Mouse (Mus musculus): ENCODE measurements around the gene Cdh23. TPM values are rescaled to one million over a fixed set of nuclear protein-coding genes. Genes with fewer than 3 reads are reported as not detected.

Gene Cdh23
- polyA plus RNA-seq, 1 experiment from 2014 or later, result 0.87 TPM

DNA sequence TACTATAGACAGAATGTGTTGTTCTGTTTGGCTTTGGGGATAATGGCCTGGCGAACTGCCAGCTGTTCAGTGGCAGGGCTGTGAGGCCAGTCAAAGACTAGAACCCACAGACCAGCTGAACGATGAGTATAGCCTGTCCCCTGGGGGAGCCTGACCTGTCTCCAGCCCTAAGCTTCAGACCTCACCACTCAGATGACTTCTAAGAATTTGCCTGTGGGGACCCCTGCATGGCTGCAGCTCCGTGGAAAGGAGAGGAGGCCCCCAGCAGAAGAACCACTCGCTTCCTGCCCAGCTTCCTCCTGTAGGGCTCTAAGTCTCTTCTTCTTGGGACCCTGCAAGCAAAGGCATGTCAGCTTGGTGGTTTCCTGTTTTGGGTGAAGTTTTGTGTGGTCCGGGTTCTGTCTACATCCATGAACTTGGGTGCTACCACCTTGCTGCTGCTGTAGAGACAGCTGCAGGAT, 325.7 kb downstream of the Cdh23 start:
- no peak overlapping the region for H3K27ac ChIP-seq (replicated peaks; ENCODE audit: low read depth, low read length)
- H3K4me1 ChIP-seq (ENCODE audit: control insufficient read depth, insufficient read depth, low read length), result peaks cover 5% of the 10 kb centered on the region
- H3K9ac ChIP-seq (replicated peaks; ENCODE audit: low read length), result no peak overlapping the region
- H3K27me3 ChIP-seq (ENCODE audit: control insufficient read depth, insufficient read depth, low read length), result no peaks in the 10 kb centered on the region
- ATAC-seq (replicated peaks; ENCODE audit: insufficient number of reproducible peaks, low FRiP score, low TSS enrichment, low read depth), result no peak
- H3K36me3 ChIP-seq (replicated peaks; ENCODE audit: control insufficient read depth, insufficient read depth, low read depth, low read length), result no peaks in the 10 kb centered on the region
- DNase-seq (ENCODE audit: low spot score), result no peak
- no peak overlapping the region for H3K4me2 ChIP-seq (ENCODE audit: low read depth, low read length)
- H3K4me3 ChIP-seq (ENCODE audit: low read depth, low read length), result no peak overlapping the region
- H3K9me3 ChIP-seq (replicated peaks; ENCODE audit: control insufficient read depth, low read length), result no peaks in the 10 kb centered on the region
- WGBS, result 75% methylated on average over 5 of the region's 5 CpGs

DNA sequence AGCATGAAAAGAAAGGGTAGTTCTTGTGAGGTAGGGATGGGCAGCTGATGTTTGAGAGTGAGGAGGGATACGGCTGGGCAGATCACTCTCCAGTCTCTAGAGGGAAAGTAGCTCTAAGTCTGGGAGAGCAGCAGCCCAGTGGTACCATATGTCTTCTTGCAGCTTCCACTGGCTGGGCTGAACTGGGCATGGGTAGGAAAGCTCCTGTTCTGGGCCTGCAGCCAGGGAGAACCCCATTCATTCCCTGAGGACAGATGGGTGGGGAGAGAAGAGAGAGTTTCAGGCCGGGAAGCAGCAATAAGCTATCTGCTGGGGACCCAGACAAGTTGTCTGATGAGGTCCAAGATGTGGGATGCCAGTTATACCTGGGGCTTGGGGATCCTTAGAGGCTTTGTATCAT, 326.2 kb downstream of the Cdh23 start:
- ATAC-seq (replicated peaks; ENCODE audit: insufficient number of reproducible peaks, low FRiP score, low TSS enrichment, low read depth) (no peak), DNase-seq (ENCODE audit: low spot score) (no peak)
- H3K4me3 ChIP-seq (ENCODE audit: low read depth, low read length), result no peak overlapping the region
- WGBS, result 85% methylated on average over 2 of the region's 2 CpGs
- H3K27ac ChIP-seq (replicated peaks; ENCODE audit: low read depth, low read length), result no peak overlapping the region
- H3K9ac ChIP-seq (replicated peaks; ENCODE audit: low read length), result no peak overlapping the region
- no peaks in the 10 kb centered on the region for H3K9me3 ChIP-seq (replicated peaks; ENCODE audit: control insufficient read depth, low read length)
- H3K27me3 ChIP-seq (ENCODE audit: control insufficient read depth, insufficient read depth, low read length), result no peaks in the 10 kb centered on the region
- H3K4me1 ChIP-seq (ENCODE audit: control insufficient read depth, insufficient read depth, low read length), result peaks cover 5% of the 10 kb centered on the region
- no peaks in the 10 kb centered on the region for H3K36me3 ChIP-seq (replicated peaks; ENCODE audit: control insufficient read depth, insufficient read depth, low read depth, low read length)
- H3K4me2 ChIP-seq (ENCODE audit: low read depth, low read length), result no peak overlapping the region

DNA sequence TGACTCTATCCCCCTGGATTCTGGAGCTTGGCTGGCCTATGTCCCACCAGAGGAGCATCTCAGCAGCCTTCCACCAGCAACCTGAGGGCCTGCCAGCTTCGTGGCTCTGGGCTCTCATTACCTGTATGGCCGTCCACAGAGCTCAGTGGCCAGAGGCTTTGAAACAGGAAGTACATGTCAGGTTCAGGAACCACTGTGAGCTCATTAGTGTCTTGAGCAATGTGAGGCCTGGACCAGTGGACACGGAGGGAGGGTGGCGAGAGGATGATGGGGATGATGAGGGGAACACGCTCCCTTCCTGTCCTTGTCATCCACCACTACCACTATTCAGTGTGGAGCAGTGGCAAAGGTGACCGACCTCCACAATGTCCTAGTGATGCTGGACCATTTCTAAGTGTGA, 326.9 kb downstream of the Cdh23 start:
- peaks cover 5% of the 10 kb centered on the region for H3K4me1 ChIP-seq (ENCODE audit: control insufficient read depth, insufficient read depth, low read length)
- H3K9ac ChIP-seq (replicated peaks; ENCODE audit: low read length), result no peak overlapping the region
- H3K9me3 ChIP-seq (replicated peaks; ENCODE audit: control insufficient read depth, low read length), result no peaks in the 10 kb centered on the region
- H3K27me3 ChIP-seq (ENCODE audit: control insufficient read depth, insufficient read depth, low read length), result no peaks in the 10 kb centered on the region
- H3K36me3 ChIP-seq (replicated peaks; ENCODE audit: control insufficient read depth, insufficient read depth, low read depth, low read length), result no peaks in the 10 kb centered on the region
- no peak for ATAC-seq (replicated peaks; ENCODE audit: insufficient number of reproducible peaks, low FRiP score, low TSS enrichment, low read depth)
- 78% methylated on average over 6 of the region's 6 CpGs for WGBS
- DNase-seq (ENCODE audit: low spot score), result no peak
- no peak overlapping the region for H3K4me3 ChIP-seq (ENCODE audit: low read depth, low read length)
- H3K4me2 ChIP-seq (ENCODE audit: low read depth, low read length), result no peak overlapping the region
- H3K27ac ChIP-seq (replicated peaks; ENCODE audit: low read depth, low read length), result no peak overlapping the region

DNA sequence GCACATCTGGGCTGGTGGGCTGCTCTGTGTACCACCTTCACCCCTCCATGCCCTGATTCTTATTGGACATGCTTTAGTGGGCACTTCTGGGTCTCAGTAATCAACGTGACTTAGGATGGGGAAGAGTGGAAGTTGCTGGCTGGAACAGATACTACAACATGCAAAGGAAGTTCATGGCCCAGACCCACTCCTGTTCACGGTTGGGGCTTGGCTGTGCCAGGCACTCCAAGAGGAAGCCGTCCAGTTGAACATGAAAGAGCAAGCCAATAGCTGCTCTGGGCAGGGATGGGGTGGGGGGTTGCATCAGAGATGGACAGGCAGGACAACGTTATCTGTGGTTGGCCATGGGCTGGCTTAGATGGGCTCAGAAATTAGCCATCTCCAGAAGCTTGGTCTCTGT, 328.4 kb downstream of the Cdh23 start:
- H3K36me3 ChIP-seq (replicated peaks; ENCODE audit: control insufficient read depth, insufficient read depth, low read depth, low read length), result no peaks in the 10 kb centered on the region
- H3K9me3 ChIP-seq (replicated peaks; ENCODE audit: control insufficient read depth, low read length), result no peaks in the 10 kb centered on the region
- DNase-seq (ENCODE audit: low spot score) (no peak), ATAC-seq (replicated peaks; ENCODE audit: insufficient number of reproducible peaks, low FRiP score, low TSS enrichment, low read depth) (no peak)
- no peaks in the 10 kb centered on the region for H3K4me1 ChIP-seq (ENCODE audit: control insufficient read depth, insufficient read depth, low read length)
- H3K4me3 ChIP-seq (ENCODE audit: low read depth, low read length), result no peak overlapping the region
- H3K27me3 ChIP-seq (ENCODE audit: control insufficient read depth, insufficient read depth, low read length), result no peaks in the 10 kb centered on the region
- no peak overlapping the region for H3K4me2 ChIP-seq (ENCODE audit: low read depth, low read length)
- no peak overlapping the region for H3K27ac ChIP-seq (replicated peaks; ENCODE audit: low read depth, low read length)
- H3K9ac ChIP-seq (replicated peaks; ENCODE audit: low read length), result no peak overlapping the region
- WGBS, result 86% methylated on average over 4 of the region's 4 CpGs

DNA sequence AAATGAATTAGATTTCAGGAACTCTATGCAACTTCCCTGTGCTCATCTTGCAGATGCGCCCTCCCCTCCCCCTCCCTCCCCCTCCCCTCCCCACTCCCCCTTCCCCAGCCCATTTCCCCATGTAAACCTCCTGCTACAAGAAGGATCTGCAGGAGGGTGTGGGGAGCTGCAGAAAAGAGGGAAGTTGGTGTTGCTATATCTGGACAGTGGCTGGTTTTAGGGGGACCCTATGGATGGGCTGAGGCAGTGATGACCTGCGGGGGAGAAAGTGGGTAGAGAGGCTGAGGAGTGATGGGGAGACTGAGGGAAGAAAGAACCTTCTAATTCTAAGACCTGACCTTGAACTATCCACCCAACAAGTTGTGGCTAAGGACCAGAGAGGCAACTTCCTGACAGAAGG, 329.1 kb downstream of the Cdh23 start:
- H3K4me3 ChIP-seq (ENCODE audit: low read depth, low read length), result no peak overlapping the region
- 79% methylated on average over 2 of the region's 2 CpGs for WGBS
- no peaks in the 10 kb centered on the region for H3K36me3 ChIP-seq (replicated peaks; ENCODE audit: control insufficient read depth, insufficient read depth, low read depth, low read length)
- H3K27ac ChIP-seq (replicated peaks; ENCODE audit: low read depth, low read length), result no peak overlapping the region
- ATAC-seq (replicated peaks; ENCODE audit: insufficient number of reproducible peaks, low FRiP score, low TSS enrichment, low read depth), result no peak
- no peak overlapping the region for H3K4me2 ChIP-seq (ENCODE audit: low read depth, low read length)
- H3K9me3 ChIP-seq (replicated peaks; ENCODE audit: control insufficient read depth, low read length), result no peaks in the 10 kb centered on the region
- no peak for DNase-seq (ENCODE audit: low spot score)
- no peaks in the 10 kb centered on the region for H3K4me1 ChIP-seq (ENCODE audit: control insufficient read depth, insufficient read depth, low read length)
- no peak overlapping the region for H3K9ac ChIP-seq (replicated peaks; ENCODE audit: low read length)
- H3K27me3 ChIP-seq (ENCODE audit: control insufficient read depth, insufficient read depth, low read length), result no peaks in the 10 kb centered on the region

DNA sequence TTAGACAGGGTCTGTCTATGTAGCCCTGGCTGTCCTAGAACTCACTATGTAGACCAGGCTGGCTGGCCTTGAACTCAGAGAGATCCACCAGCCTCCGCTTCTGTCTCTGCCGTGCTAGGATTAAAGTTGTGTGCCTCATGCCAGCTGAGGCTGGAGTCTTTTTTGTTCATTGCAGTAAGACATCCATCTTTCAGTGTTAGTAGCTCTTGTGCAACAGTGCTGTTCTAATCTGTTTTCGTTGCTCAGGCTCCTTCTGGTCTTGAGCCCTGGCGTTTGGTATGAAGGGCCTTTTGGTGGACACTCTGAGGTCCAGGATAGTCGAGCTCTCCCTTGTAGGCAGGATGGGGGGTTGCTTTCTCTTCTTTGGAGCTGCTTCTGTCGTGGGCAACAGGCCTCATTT, 332.9 kb downstream of the Cdh23 start:
- H3K36me3 ChIP-seq (replicated peaks; ENCODE audit: control insufficient read depth, insufficient read depth, low read depth, low read length), result no peaks in the 10 kb centered on the region
- H3K4me1 ChIP-seq (ENCODE audit: control insufficient read depth, insufficient read depth, low read length), result no peaks in the 10 kb centered on the region
- no peak for DNase-seq (ENCODE audit: low spot score)
- no peaks in the 10 kb centered on the region for H3K9me3 ChIP-seq (replicated peaks; ENCODE audit: control insufficient read depth, low read length)
- no peak overlapping the region for H3K4me2 ChIP-seq (ENCODE audit: low read depth, low read length)
- ATAC-seq (replicated peaks; ENCODE audit: insufficient number of reproducible peaks, low FRiP score, low TSS enrichment, low read depth), result no peak
- no peak overlapping the region for H3K9ac ChIP-seq (replicated peaks; ENCODE audit: low read length)
- no peak overlapping the region for H3K27ac ChIP-seq (replicated peaks; ENCODE audit: low read depth, low read length)
- no peak overlapping the region for H3K4me3 ChIP-seq (ENCODE audit: low read depth, low read length)
- WGBS, result 68% methylated on average over 6 of the region's 6 CpGs
- H3K27me3 ChIP-seq (ENCODE audit: control insufficient read depth, insufficient read depth, low read length), result no peaks in the 10 kb centered on the region

DNA sequence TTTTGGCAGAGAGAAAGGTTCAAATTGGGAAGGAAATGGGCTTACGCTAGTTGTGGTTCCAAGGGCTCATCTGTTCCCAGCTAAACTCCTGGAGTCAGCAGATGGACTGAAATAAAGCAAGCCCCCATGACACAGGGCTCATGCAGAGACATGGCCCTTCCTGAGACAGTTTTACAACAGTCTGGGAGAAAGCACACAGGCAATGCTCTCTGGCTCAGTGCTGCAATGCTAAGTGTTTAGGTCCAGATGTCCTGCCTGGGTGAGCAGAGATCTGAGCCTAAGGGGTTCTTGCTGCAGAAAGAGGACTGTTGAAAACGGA, 334.0 kb downstream of the Cdh23 start:
- Histone ChIP-seq H3K9me3 (replicated peaks; ENCODE audit: control insufficient read depth, low read length) (no peaks in the 10 kb centered on the region), H3K4me1 (ENCODE audit: control insufficient read depth, insufficient read depth, low read length) (no peaks in the 10 kb centered on the region), H3K27ac (replicated peaks; ENCODE audit: low read depth, low read length) (no peak overlapping the region), H3K27me3 (ENCODE audit: control insufficient read depth, insufficient read depth, low read length) (no peaks in the 10 kb centered on the region), H3K4me3 (ENCODE audit: low read depth, low read length) (no peak overlapping the region), H3K36me3 (replicated peaks; ENCODE audit: control insufficient read depth, insufficient read depth, low read depth, low read length) (no peaks in the 10 kb centered on the region), H3K4me2 (ENCODE audit: low read depth, low read length) (no peak overlapping the region), H3K9ac (replicated peaks; ENCODE audit: low read length) (no peak overlapping the region)
- ATAC-seq (replicated peaks; ENCODE audit: insufficient number of reproducible peaks, low FRiP score, low TSS enrichment, low read depth) (no peak), DNase-seq (ENCODE audit: low spot score) (no peak)
- 52% methylated on average over 2 of the region's 2 CpGs for WGBS

DNA sequence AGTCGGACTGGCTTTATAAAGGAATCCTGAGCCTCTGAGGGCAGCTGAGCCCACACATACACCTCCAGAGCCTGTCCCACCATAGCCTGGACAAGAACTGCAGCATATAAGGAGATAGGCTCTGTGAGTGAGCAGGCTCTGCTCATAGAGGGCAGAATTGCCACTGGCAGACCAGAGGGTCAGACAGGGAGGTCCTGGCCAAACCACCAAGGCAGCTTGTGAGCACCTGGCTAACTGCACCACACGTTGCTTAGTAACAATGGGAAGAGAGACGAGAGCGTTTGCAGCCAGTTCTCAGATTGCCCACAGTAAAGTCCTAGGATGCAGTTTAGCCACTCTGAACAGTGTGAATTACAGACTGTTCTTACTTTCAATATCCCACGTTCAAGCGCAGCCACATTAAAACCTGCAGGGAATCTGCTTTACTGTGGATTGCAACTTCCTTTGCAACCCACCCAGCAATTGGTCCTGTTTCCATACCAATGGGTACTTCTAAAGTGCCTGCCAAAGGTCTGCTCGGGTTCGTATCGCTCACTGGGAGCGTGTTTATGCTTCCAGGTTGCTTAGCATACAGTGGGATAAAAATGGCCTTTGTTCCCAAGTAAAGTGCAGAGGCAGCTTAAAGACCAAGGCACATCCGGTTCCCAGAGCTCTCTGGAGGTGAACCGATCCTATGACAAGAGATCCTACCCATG, 334.5 kb downstream of the Cdh23 start:
- H3K36me3 ChIP-seq (replicated peaks; ENCODE audit: control insufficient read depth, insufficient read depth, low read depth, low read length), result no peaks in the 10 kb centered on the region
- no peaks in the 10 kb centered on the region for H3K9me3 ChIP-seq (replicated peaks; ENCODE audit: control insufficient read depth, low read length)
- H3K27me3 ChIP-seq (ENCODE audit: control insufficient read depth, insufficient read depth, low read length), result no peaks in the 10 kb centered on the region
- H3K4me3 ChIP-seq (ENCODE audit: low read depth, low read length), result no peak overlapping the region
- WGBS, result 61% methylated on average over 12 of the region's 12 CpGs
- DNase-seq (ENCODE audit: low spot score), result no peak
- H3K9ac ChIP-seq (replicated peaks; ENCODE audit: low read length), result no peak overlapping the region
- no peak overlapping the region for H3K4me2 ChIP-seq (ENCODE audit: low read depth, low read length)
- no peaks in the 10 kb centered on the region for H3K4me1 ChIP-seq (ENCODE audit: control insufficient read depth, insufficient read depth, low read length)
- ATAC-seq (replicated peaks; ENCODE audit: insufficient number of reproducible peaks, low FRiP score, low TSS enrichment, low read depth), result no peak
- H3K27ac ChIP-seq (replicated peaks; ENCODE audit: low read depth, low read length), result no peak overlapping the region
